Comparison of ENCODE assay signal across 24 mouse cellular contexts in genomic region chr1:76993776-76994175, GRCm38 (mm10).
"Had no signal": no experiment of that assay in that cellular context is flagged by ENCODE, and none has a peak within 500 bp of the region (broad histone marks: within the 10 kb centered on the region; RNA-seq: fewer than 3 reads in every experiment).

No protein-coding gene starts in this region.

- H3K27ac ChIP-seq: kidney, embryonic 15.5 days; left cerebral cortex, adult 2 months; limb, embryonic 10.5 days; limb, embryonic 13.5 days; liver, embryonic 12.5 days; liver, embryonic 15.5 days; midbrain, embryonic 10.5 days; midbrain, embryonic 13.5 days; neural tube, embryonic 13.5 days had no signal

- H3K4me1 ChIP-seq: kidney, embryonic 15.5 days; limb, embryonic 10.5 days; limb, embryonic 13.5 days; liver, embryonic 12.5 days; liver, embryonic 15.5 days; megakaryocyte, embryonic 14.5 days; midbrain, embryonic 10.5 days; midbrain, embryonic 13.5 days; neural tube, embryonic 13.5 days had no signal

- ATAC-seq: liver, embryonic 12.5 days; midbrain, embryonic 13.5 days; midbrain, embryonic 16.5 days had no signal

- H3K36me3 ChIP-seq: kidney, embryonic 15.5 days; limb, embryonic 10.5 days; limb, embryonic 13.5 days; liver, embryonic 12.5 days; liver, embryonic 15.5 days; midbrain, embryonic 10.5 days; midbrain, embryonic 13.5 days; neural tube, embryonic 13.5 days had no signal

- H3K27me3 ChIP-seq: kidney, embryonic 15.5 days; limb, embryonic 13.5 days; liver, embryonic 12.5 days; liver, embryonic 15.5 days; megakaryocyte, embryonic 14.5 days; midbrain, embryonic 13.5 days; neural tube, embryonic 13.5 days had no signal

- H3K4me2 ChIP-seq: kidney, embryonic 15.5 days; limb, embryonic 13.5 days; liver, embryonic 12.5 days; liver, embryonic 15.5 days; midbrain, embryonic 13.5 days; neural tube, embryonic 13.5 days had no signal

- H3K9me3 ChIP-seq: kidney, embryonic 15.5 days; limb, embryonic 10.5 days; limb, embryonic 13.5 days; liver, embryonic 12.5 days; liver, embryonic 15.5 days; midbrain, embryonic 10.5 days; midbrain, embryonic 13.5 days; neural tube, embryonic 13.5 days had no signal

- DNase-seq: kidney, adult 8-10 months; kidney, postnatal 10 days; kidney, postnatal 4 days; layer of hippocampus, postnatal 36 days; liver; lung, adult 18-20 months; retina, postnatal 1 day; right cerebral cortex, postnatal 25 days; spleen, adult 18-20 months; thymus, adult 2 months; thymus, postnatal 14 days; thymus, postnatal 4 days had no signal

- H3K9ac ChIP-seq: kidney, embryonic 15.5 days; limb, embryonic 13.5 days; liver, embryonic 12.5 days; liver, embryonic 15.5 days; midbrain, embryonic 13.5 days; neural tube, embryonic 13.5 days had no signal

- H3K4me3 ChIP-seq: kidney, embryonic 15.5 days; left cerebral cortex, adult 2 months; limb, embryonic 10.5 days; limb, embryonic 13.5 days; liver, embryonic 12.5 days; liver, embryonic 15.5 days; megakaryocyte, embryonic 14.5 days; midbrain, embryonic 10.5 days; midbrain, embryonic 13.5 days; myocyte; neural tube, embryonic 13.5 days had no signal
